Mouse (Mus musculus) gastrocnemius, adult 2 months (tissue): Measurements from ENCODE around the gene Tmem182. TPM values are rescaled to one million over a fixed set of nuclear protein-coding genes. Genes with fewer than 3 reads are reported as not detected.

ENCODE experiments used
- DNase-seq: peaks from one replicate; pipeline ENCODE4 v3.0.0; 2022
- H3K27ac ChIP-seq: fragments of 200-600 bp; 2 replicates; pipeline ENCODE4 v1.8.1; 2022; ENCODE audit warnings: mild to moderate bottlenecking
- H3K4me3 ChIP-seq: fragments of 200-600 bp; 2 replicates; pipeline ENCODE4 v1.8.1; 2022; ENCODE audit warnings: mild to moderate bottlenecking, moderate library complexity
- CTCF ChIP-seq: fragments of 200-600 bp; IDR thresholded peaks from 2 replicates; pipeline ENCODE4 v1.8.1; 2022; ENCODE audit warnings: antibody characterized with exemption, mild to moderate bottlenecking, moderate library complexity
- intact Hi-C: fragments of 180-260 bp; cut with DNase I; formaldehyde crosslinking; loops from one replicate; pipeline ENCODE4 v1.15.1; 2025
- total RNA-seq, 2 experiments: library from RNA; stranded (reverse); gene quantifications; 2 replicates each; pipeline ENCODE4 v1.2.3; 2021

Tmem182 gene
- total RNA-seq, 2 experiments from 2014 or later, result 181 to 243 TPM

- no peak for DNase-seq
- Histone ChIP-seq H3K27ac (peak overlapping the region; percentile 49; the same call in 1 of the 2 replicates), H3K4me3 (no peak overlapping the region)
- intact Hi-C loops, result no loop called here
- TF ChIP-seq CTCF, result no peak
Observed at GRCm38 (mm10) chr1:40847196-40847938, 42.0 kb downstream of the Tmem182 start.

- no peak overlapping the region for H3K27ac ChIP-seq
- no peak for DNase-seq
- intact Hi-C loops, result no loop called here
- no peak overlapping the region for H3K4me3 ChIP-seq
- TF ChIP-seq CTCF, result no peak
Observed at GRCm38 (mm10) chr1:40851286-40851685, 45.9 kb downstream of the Tmem182 start.

- no peak for DNase-seq
- intact Hi-C loops, result no loop called here
- TF ChIP-seq CTCF, result no peak
- Histone ChIP-seq H3K27ac (peak overlapping the region; percentile 65), H3K4me3 (no peak overlapping the region)
Observed at GRCm38 (mm10) chr1:40855268-40855667, 49.9 kb downstream of the Tmem182 start.

- Histone ChIP-seq H3K27ac (no peak overlapping the region; the same call in 1 of the 2 replicates), H3K4me3 (no peak overlapping the region)
- DNase-seq, result no peak
- intact Hi-C loops, result no loop called here
- TF ChIP-seq CTCF, result no peak
Observed at GRCm38 (mm10) chr1:40856846-40857636, 51.6 kb downstream of the Tmem182 start.

GRCm38 (mm10) chr1:40865043-40865442, 59.6 kb downstream of the Tmem182 start:
- TF ChIP-seq CTCF, result peak; percentile 30
- intact Hi-C loops, result loop anchor here (10.0 kb wide), 1 partner anchor 180 kb away; the partner anchor contains the start of gene Slc9a2
- H3K4me3 ChIP-seq, result no peak overlapping the region
- no peak overlapping the region for H3K27ac ChIP-seq
- DNase-seq, result no peak

- intact Hi-C loops, result loop anchor here (10.0 kb wide), 1 partner anchor 182 kb away; the partner anchor contains the start of gene Slc9a2
- DNase-seq, result no peak
- H3K4me3 ChIP-seq, result no peak overlapping the region
- TF ChIP-seq CTCF, result no peak
- H3K27ac ChIP-seq, result no peak overlapping the region
Observed at GRCm38 (mm10) chr1:40867106-40867505, 61.7 kb downstream of the Tmem182 start.

- intact Hi-C loops, result loop anchor here (10.0 kb wide), 1 partner anchor 183 kb away; the partner anchor contains the start of gene Slc9a2
- DNase-seq, result peak; percentile 65
- Histone ChIP-seq H3K4me3 (peak overlapping the region; percentile 39), H3K27ac (peak overlapping the region; percentile 81)
- TF ChIP-seq CTCF, result no peak
Observed at GRCm38 (mm10) chr1:40867651-40868050, 62.2 kb downstream of the Tmem182 start.

GRCm38 (mm10) chr1:40873760-40874455, 68.5 kb downstream of the Tmem182 start:
- intact Hi-C loops, result no loop called here
- TF ChIP-seq CTCF, result no peak
- Histone ChIP-seq H3K4me3 (peak overlapping the region; percentile 68), H3K27ac (peak overlapping the region; percentile 88)
- no peak for DNase-seq

- Histone ChIP-seq H3K4me3 (peak overlapping the region; percentile 68), H3K27ac (peak overlapping the region; percentile 88)
- DNase-seq, result peak; percentile 58
- no peak for TF ChIP-seq CTCF
- intact Hi-C loops, result no loop called here
Observed at GRCm38 (mm10) chr1:40874456-40875375, 69.3 kb downstream of the Tmem182 start.

- DNase-seq, result peak; percentile 43
- TF ChIP-seq CTCF, result peak; percentile 72
- Histone ChIP-seq H3K27ac (no peak overlapping the region), H3K4me3 (no peak overlapping the region)
- intact Hi-C loops, result no loop called here
Observed at GRCm38 (mm10) chr1:40879051-40879450, 73.7 kb downstream of the Tmem182 start.

GRCm38 (mm10) chr1:40879526-40879925, 74.1 kb downstream of the Tmem182 start:
- intact Hi-C loops, result no loop called here
- TF ChIP-seq CTCF, result no peak
- H3K4me3 ChIP-seq, result no peak overlapping the region
- no peak for DNase-seq
- H3K27ac ChIP-seq, result no peak overlapping the region
